Mouse (Mus musculus) cerebellum, adult 2 months (tissue): ENCODE results near the gene Slc16a6.

Source experiments
- CTCF ChIP-seq: fragments of 200-500 bp; IDR thresholded peaks from 2 replicates; pipeline ENCODE4 v1.5.1; 2011; ENCODE audit warnings: low read depth, mild to moderate bottlenecking, control low read depth, low read length, moderate library complexity, borderline replicate concordance; ENCODE audit not compliant: insufficient read depth
- POLR2A ChIP-seq: fragments of 200-500 bp; IDR thresholded peaks from 2 replicates; pipeline ENCODE4 v1.6.1; 2011; ENCODE audit warnings: low read length, control low read depth, borderline replicate concordance; ENCODE audit not compliant: insufficient read depth

DNA sequence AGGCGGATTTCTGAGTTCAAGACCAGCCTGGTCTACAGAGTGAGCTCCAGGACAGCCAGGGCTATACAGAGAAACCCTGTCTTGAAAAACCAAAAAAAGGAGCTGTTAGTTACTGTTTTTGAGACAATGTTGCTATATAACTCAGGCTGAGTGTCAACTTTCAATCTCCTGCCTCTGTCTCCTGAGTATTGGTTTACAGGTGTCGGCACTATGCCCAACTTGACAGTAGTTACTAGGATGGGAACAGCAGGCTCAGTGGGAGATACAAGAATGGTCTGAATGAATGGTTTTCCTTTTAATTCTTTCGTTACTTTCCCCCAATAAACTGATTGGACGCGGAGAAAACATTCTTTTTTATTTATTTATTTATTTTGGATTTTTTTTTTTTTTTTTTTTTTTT, 46.0 kb downstream of the Slc16a6 start:
- TF ChIP-seq CTCF (no peak), POLR2A (no peak)
